Mouse (Mus musculus): ENCODE data around the gene Cysrt1.

Cysrt1 gene

DNA sequence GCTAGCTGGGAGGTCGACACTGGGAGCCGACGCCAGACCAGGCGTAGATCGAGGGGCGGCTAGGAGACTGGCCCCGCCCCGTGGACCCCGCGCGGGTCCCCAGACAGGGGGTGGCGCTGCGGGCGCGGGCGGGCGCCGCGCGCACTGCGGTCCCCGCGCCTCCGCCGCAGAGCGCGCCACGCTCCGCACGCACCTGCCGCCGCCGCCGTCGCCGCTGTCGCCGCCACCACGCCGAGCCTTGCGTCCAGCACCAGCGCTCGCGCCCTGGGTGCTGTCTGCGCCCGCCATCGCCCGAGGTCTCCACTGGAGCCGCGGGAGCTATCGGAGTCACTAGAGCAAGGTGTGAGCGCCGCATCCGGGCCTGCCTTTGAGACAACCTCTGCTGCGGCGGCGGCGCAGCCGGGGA is at the start of gene Cysrt1, which contains the start of gene Rnf208:
Gene Cysrt1 (minus strand): TSS at position 352 of the 406 bp plus-strand sequence.
Gene Rnf208 (plus strand): TSS at position 155 of the 406 bp plus-strand sequence.
- no peak for DNase-seq (ENCODE audit: low spot score in 2 of 2)

- DNase-seq (ENCODE audit: low spot score in 2 of 2) = no peak
These were observed 49.2 kb upstream of the Cysrt1 start for GRCm38 (mm10) chr2:25291184-25292053.

DNA sequence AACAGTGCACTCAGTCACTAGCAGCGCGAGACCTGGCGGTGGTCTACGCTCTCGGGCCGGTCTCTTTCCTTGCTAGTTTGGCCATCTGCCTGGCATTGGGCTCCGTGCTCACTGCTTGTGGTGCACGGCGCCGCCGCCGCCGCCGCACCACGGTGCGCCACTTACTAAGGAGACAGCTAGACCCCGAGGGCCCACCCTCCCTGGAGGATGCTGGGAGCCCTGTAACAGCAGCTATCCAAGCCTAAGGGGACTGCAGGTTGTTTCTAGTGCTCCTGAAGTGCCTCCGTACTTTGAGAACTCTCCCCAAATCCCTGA is 48.5 kb upstream of the Cysrt1 start:
- no peak for DNase-seq (ENCODE audit: low spot score in 2 of 2)

- no peak for DNase-seq (ENCODE audit: low spot score in 2 of 2)
These were observed 48.0 kb upstream of the Cysrt1 start for GRCm38 (mm10) chr2:25290101-25290815.

GRCm38 (mm10) chr2:25289651-25290050 is 47.4 kb upstream of the Cysrt1 start, which contains the start of gene Lrrc26:
Lrrc26 (plus strand) TSS chr2:25289915.
- no peak for DNase-seq (ENCODE audit: low spot score in 2 of 2)

DNA sequence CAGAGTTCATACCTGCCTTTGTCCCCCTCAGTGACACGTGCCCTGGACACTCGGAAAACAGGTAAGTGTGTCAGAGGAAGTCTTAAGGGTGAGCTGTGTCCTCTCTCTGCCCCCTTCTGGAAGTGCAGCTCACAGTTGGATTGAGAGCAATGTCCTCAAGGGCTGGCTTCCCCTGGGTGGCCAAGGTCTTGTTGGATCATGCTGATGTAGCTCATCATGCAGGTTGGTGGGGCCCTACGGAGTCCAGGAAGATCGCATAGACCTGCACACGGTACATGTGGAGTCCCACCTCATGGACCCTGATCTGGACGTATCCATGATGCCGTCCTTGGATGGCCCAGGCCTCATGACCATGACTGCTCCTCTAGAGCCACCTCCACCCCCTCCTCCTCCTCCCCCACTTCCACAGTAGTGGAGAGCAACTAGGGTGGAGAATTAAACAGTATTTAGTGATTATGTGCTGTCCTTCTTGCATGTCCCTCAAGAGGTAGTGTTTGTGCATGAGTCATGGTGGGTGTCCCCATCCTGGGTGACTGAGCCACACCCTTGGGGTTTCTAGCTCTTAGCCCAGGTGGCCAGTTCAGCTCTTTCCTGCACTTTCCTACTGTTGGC is 46.6 kb upstream of the Cysrt1 start:
- DNase-seq (ENCODE audit: low spot score in 2 of 2) = no peak

GRCm38 (mm10) chr2:25287927-25288649 is 45.8 kb upstream of the Cysrt1 start, which contains the start of gene Tmem210:
Tmem210 (plus strand) TSS chr2:25288145.
- DNase-seq (ENCODE audit: low spot score in 2 of 2) = no peak

DNA sequence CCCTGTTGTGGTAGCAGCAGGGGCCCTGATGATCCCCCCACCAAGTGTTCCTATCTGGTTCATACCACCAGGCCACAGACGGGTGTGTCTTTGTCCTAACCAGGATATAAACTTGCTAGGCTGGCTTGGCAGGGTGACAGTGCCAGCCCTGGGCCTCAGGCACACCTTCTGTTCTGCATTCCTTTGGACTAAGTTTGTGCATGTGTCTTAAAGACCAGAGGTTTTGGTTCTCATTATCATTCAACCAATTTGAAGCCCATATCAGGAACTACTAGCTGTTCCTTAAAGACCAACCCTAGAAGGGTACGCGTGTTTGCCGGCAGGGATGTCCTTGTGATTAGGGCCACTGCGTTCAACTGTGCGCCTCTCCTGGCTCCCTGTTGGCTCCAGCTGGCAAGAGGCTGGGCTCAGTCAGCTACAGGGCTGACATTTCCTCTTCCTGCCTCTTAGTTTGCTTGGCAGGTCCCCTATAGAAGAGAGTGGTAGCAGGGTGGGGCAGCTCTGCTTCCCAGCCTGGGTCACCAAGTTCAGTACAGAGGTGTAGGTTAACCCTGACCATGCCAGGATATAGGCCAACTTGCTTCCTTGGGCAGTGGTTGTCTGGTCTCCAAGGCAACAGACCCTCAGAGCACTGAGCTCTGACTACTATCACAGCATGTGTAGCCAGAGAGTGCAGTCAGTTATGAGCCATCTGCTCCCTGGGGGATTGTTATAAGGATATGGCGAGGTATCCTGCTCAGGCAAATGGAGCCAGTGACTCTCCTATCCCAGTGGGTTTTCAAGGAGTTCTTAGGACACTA is 44.8 kb upstream of the Cysrt1 start:
- DNase-seq (ENCODE audit: low spot score in 2 of 2) = no peak

DNA sequence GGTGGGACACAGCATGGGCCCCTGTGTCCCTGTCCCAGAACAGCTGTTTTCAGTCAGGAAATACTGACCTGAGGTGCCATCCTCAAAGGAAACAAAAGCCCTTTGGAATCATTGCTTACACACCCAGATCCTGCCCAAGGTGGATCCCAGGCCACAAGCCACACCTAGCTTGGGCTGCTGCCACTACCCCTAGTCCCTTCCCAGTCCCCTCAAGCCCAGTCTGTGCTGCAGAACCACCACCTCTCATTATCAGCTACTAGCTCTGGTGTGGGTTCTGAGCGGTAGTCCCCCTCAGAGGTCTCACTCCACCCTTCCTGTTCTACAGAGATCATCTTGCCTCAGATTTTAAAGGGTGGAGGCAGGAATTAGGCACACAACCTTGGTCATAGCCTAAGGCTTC is 44.1 kb upstream of the Cysrt1 start:
- no peak for DNase-seq (ENCODE audit: low spot score in 2 of 2)

- no peak for DNase-seq (ENCODE audit: low spot score in 2 of 2)
These were observed 43.3 kb upstream of the Cysrt1 start for GRCm38 (mm10) chr2:25285551-25285950.

GRCm38 (mm10) chr2:25278928-25279882 is 37.0 kb upstream of the Cysrt1 start:
- peak in 1 of 2 experiments; percentile 66 for DNase-seq (ENCODE audit: low spot score in 2 of 2)

DNA sequence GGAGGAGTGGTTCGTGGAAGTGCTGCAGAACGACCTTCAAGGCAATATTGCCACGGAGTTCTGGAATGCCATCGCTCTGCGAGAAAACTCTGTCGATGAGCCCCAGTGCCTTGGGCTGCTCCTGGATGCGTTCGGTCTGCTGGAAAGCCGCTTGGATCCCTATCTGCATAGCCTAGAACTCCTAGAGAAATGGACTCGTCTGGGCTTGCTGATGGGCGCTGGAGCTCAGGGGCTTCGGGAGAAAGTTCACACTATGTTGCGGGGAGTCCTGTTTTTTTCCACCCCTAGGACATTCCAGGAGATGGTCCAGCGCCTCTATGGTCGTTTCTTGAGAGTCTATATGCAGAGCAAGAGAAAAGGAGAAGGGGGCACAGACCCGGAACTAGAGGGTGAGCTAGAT is 30.8 kb upstream of the Cysrt1 start:
- DNase-seq (ENCODE audit: low spot score in 2 of 2) = no peak

- no peak for DNase-seq (ENCODE audit: low spot score in 2 of 2)
These were observed 30.3 kb upstream of the Cysrt1 start for GRCm38 (mm10) chr2:25272515-25272914.

GRCm38 (mm10) chr2:25271827-25272511 is 29.7 kb upstream of the Cysrt1 start, which contains the start of the genes Ssna1 and Anapc2:
Ssna1 (minus strand) TSS chr2:25272438.
Anapc2 (plus strand) TSS chr2:25272478.
- DNase-seq (ENCODE audit: low spot score in 2 of 2) = peak; percentile 95 to 96

DNA sequence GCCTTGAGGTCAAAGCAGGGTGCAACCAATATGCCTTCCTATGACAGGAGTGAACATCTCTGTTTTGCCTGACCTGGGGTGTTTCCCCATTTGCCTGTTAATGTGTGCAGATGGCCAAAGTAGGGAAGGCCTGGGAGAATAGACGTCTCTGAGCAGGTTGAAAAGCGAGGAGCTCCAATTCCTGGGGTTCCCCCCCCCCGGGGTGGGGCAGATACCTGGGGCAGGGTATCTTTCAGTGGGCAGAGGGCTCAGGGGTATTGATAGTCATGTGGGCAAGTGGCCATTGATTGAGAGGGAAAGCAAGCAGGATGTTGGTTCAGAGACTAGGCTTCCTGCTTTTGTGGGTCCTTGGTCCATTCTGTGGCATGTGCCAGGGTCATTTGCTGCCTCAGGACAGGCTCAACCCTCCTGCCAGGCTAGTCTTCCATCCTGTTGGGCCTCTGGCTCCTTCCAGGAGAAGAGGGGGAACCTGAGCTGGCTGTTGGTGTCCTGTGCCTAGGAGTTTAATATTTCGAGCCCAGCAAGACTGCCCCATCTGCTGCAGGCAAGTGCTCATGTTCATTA is 25.6 kb upstream of the Cysrt1 start:
- DNase-seq (ENCODE audit: low spot score in 2 of 2) = no peak

DNA sequence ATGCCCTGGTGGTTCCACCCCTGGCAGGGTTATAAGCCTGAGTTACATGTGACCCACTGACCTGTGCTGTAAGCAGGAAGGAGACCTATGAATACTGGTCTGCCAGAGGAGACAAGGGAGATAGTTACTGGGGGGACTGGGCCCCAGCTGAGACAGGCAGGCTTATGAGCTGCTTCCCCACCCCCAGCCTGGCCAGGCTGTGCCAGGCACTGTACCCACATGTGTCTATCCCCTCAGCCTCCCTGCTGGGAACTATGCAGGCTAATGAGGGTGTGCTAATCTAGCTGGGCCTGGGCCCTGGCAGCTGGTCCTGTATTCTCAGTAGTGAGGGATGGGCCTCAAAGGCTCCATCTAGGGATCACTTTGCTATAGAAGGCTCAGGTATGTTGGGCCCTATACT is 25.0 kb upstream of the Cysrt1 start:
- DNase-seq (ENCODE audit: low spot score in 2 of 2) = no peak

DNA sequence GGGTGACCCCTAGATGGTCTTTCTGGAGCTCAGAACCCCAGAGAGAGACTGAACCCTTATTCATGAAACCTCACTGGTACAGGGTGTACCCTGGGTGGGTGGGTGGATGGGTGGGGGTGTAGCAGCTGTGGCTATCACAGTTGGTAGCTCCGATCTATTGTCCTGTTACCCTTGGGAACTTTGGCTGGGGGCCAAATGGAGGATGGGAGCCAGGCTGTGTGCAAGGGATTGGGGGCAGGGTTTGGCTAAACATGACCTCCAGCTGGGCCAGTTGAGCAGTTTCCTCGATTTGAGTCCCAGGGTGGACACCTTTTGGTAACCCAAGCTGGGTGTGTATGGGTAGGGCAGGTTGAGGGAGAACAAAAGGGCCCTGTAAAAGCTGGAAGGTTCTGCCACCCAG is 24.5 kb upstream of the Cysrt1 start:
- peak; percentile 36 to 46 for DNase-seq (ENCODE audit: low spot score in 2 of 2)

- DNase-seq (ENCODE audit: low spot score in 2 of 2) = peak; percentile 40 to 71
These were observed 23.8 kb upstream of the Cysrt1 start for GRCm38 (mm10) chr2:25265897-25266656.

Data from heart, adult 9 months (tissue).